Mouse (Mus musculus) cortical plate, adult 2 months (tissue): ENCODE data around the gene Nudt5.

Source experiments
- CTCF ChIP-seq: fragments of 200-500 bp; IDR thresholded peaks from 2 replicates; pipeline ENCODE4 v1.5.1; 2011; ENCODE audit warnings: mild to moderate bottlenecking, control low read depth, low read length; ENCODE audit not compliant: insufficient read depth; ENCODE audit errors: extremely low read depth
- POLR2A ChIP-seq: fragments of 200-500 bp; IDR thresholded peaks from 2 replicates; pipeline ENCODE4 v1.6.1; 2011; ENCODE audit warnings: mild to moderate bottlenecking, low read length, control low read depth; ENCODE audit not compliant: insufficient read depth; ENCODE audit errors: extremely low read depth

DNA sequence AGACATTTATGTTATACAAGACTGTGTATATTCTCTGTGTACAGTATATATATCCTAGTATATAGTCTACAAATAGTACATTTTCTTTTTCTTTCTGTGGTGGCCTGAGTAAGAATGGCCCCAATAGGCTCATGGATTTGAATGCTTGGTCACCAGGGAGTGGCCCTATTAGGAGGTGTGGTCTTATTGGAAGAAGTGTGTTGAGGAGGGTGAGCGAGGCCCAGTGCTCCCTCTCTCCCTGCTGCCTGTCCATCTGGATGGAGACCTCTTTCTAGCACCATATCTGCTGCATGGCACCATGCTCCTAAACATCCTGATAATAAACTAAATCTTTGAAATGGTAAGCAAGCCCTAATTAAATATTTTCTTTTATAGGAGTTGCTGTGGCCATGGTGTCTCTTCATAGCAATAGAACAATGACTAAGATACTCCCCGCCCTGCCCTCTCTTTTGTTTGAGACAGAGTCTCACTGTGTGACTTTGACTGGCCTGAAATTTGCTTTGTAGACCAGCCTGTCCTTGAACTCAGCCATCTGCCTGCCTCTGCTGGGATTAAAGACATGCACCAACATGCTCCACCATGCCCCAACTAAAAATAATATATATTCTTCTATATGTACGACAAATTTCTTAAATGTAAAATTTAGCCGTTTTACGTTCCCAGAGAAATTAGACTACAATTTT, 34.6 kb upstream of the Nudt5 start:
- TF ChIP-seq CTCF (no peak), POLR2A (no peak)
